9 mouse cellular contexts compared by ENCODE assay signal in the genomic region with DNA sequence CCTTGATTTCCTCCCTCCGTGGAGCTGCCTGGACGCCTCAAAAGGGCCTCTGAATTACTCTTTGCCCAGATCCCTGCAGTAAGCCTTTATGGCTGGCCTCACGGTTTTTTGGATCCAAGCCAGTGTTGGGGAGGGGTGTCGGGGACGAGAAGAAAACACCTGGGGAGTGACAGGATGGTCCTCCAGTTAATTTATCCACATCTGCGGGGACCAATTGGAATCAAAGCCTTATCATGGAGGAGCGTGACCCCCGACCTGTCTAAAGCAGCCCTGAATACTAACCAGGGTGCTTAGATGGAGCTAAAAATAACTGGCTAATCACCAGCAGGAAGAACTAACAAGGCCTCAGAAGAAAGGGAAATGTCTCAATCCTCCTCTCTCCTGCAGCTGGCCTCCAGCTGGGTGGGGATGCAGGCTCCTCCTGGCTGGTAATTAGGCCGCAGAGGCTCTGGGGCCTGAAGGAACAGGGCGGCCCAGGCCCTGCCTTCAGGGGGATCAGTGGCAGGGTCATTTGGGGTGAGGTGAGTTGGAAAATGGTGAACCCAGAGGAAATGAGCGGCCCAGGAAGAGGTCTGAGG.
A peak's percentile ranks its signal among the peaks of the same experiment; 100 is the strongest.
DNase-seq lines count a peak whose midpoint lies in the region; ATAC-seq lines count a peak whose summit lies in the region.
"Had no signal": no experiment of that assay in that cellular context is flagged by ENCODE, and none has a peak within 500 bp of the region (broad histone marks: within the 10 kb centered on the region; RNA-seq: fewer than 3 reads in every experiment).

No protein-coding gene starts in this region.

- peak overlapping the region; percentile 24; the same call in 1 of the 2 replicates for H3K9ac ChIP-seq in forebrain, embryonic 11.5 days (ENCODE audit: low read length)
- H3K9ac ChIP-seq in liver, embryonic 12.5 days: no peak overlapping the region

- peak; percentile 66 for ATAC-seq in forebrain, embryonic 11.5 days (replicated peaks; ENCODE audit: low FRiP score)
- no peak for ATAC-seq in liver, embryonic 12.5 days

- peak overlapping the region; percentile 74 for H3K27ac ChIP-seq in forebrain, embryonic 11.5 days (ENCODE audit: low read depth, low read length)
- 0 out of 2 replicates have a peak overlapping the region, but pooled peaks have one; percentile 4 for H3K27ac ChIP-seq in liver, embryonic 12.5 days

- 2% methylated on average over 11 of the region's 11 CpGs for WGBS in forebrain, embryonic 11.5 days
- 23% methylated on average over 11 of the region's 11 CpGs for WGBS in liver, embryonic 12.5 days (ENCODE audit: insufficient replicate concordance)

- no peaks in the 10 kb centered on the region for H3K9me3 ChIP-seq in forebrain, embryonic 11.5 days (ENCODE audit: control insufficient read depth, low read length)
- no peaks in the 10 kb centered on the region for H3K9me3 ChIP-seq in liver, embryonic 12.5 days (replicated peaks)

- no peak overlapping the region for H3K4me3 ChIP-seq in forebrain, embryonic 11.5 days (ENCODE audit: low read depth, low read length)
- no peak overlapping the region for H3K4me3 ChIP-seq in liver, embryonic 12.5 days
- H3K4me3 ChIP-seq: erythroblast, embryonic 14.5 days had no signal

- no peak overlapping the region for H3K4me2 ChIP-seq in forebrain, embryonic 11.5 days (ENCODE audit: low read depth, low read length, severe bottlenecking)
- no peak overlapping the region for H3K4me2 ChIP-seq in liver, embryonic 12.5 days

- H3K36me3 ChIP-seq in forebrain, embryonic 11.5 days (ENCODE audit: control insufficient read depth, insufficient read depth, low read length): no peaks in the 10 kb centered on the region
- H3K36me3 ChIP-seq in liver, embryonic 12.5 days: no peaks in the 10 kb centered on the region

- H3K4me1 ChIP-seq in forebrain, embryonic 11.5 days (replicated peaks; ENCODE audit: control insufficient read depth, insufficient read depth, low read length): peaks cover 14% of the 10 kb centered on the region
- peaks cover 7% of the 10 kb centered on the region for H3K4me1 ChIP-seq in liver, embryonic 12.5 days

- H3K27me3 ChIP-seq in forebrain, embryonic 11.5 days (ENCODE audit: control insufficient read depth, insufficient read depth, low read length): no peaks in the 10 kb centered on the region
- 0 out of 2 replicates have a peak, but pooled peaks cover 4% of the 10 kb centered on the region for H3K27me3 ChIP-seq in liver, embryonic 12.5 days (replicated peaks)

- intact Hi-C loops in heart, postnatal 14 days (cut with DNase I): loop anchor here (2.0 to 5.0 kb wide), 2 partner anchors 95 to 99 kb away; no protein-coding TSS in a partner anchor

- DNase-seq in gastrocnemius, adult 18-20 months (ENCODE audit: low spot score): peak; percentile 37
- DNase-seq in gastrocnemius, postnatal 4 days (ENCODE audit: low spot score in 2 of 2): no peak
- peak; percentile 73 for DNase-seq in forebrain, embryonic 11.5 days (ENCODE audit: low spot score)
- peak; percentile 62 to 64 for DNase-seq in heart, postnatal 14 days
- peak; percentile 75 for DNase-seq in retina, postnatal 1 day
- no peak for DNase-seq in spleen, postnatal 4 days (ENCODE audit: low spot score in 2 of 2)
- DNase-seq in adrenal gland, postnatal 10 days: no peak

Comparison
In these comparisons a context has a peak if more than half of its experiments do, and no peak if none do; other contexts are left out.
1. DNase-seq: peak in gastrocnemius, adult 18-20 months (single experiment), forebrain, embryonic 11.5 days (single experiment), heart, postnatal 14 days (2 of 2) and retina, postnatal 1 day (single experiment); none in gastrocnemius, postnatal 4 days (0 of 2), spleen, postnatal 4 days (0 of 2) and adrenal gland, postnatal 10 days (single experiment).